Mouse (Mus musculus): ENCODE data around the gene Xylt1. TPM values are rescaled to one million over a fixed set of nuclear protein-coding genes. Genes with fewer than 3 reads are reported as not detected.
A peak's percentile ranks its signal among the peaks of the same experiment; 100 is the strongest.

Gene Xylt1
- polyA plus RNA-seq, 1 experiment from 2014 or later, result 1.6 TPM

DNA sequence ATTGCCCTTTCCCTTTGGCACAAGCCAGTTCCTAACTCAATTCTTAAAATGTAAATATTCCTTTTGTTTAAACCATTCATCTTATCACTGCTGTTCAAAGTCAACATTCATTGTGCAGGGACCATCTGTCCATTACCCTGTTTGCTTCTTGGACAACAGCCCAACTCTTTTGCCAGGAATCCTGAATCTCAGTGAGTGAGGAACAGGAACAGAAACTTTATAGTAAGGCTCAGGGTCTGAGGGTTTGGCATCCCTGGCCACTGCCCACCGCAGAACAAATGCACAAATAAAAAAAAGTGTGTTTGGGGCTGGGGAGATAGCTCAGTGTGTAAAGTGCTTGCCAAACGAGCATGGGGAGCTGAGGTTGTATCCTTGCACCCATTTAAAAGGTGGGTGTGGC, 71.5 kb downstream of the Xylt1 start:
- 27% methylated on average over 2 of the region's 2 CpGs for WGBS
- Histone ChIP-seq H3K9ac (ENCODE audit: low read length) (no peak overlapping the region), H3K27ac (ENCODE audit: low read depth) (peak overlapping the region; percentile 33; the same call in 1 of the 2 replicates), H3K9me3 (ENCODE audit: control insufficient read depth, low read length) (0 out of 2 replicates have a peak, but pooled peaks cover 3% of the 10 kb centered on the region), H3K27me3 (replicated peaks; ENCODE audit: control insufficient read depth, insufficient read depth, low read length) (no peaks in the 10 kb centered on the region), H3K4me1 (replicated peaks; ENCODE audit: control insufficient read depth, insufficient read depth, low read length) (peaks cover 25% of the 10 kb centered on the region), H3K4me3 (ENCODE audit: low read depth, low read length) (no peak overlapping the region), H3K36me3 (ENCODE audit: control insufficient read depth, insufficient read depth, low read length) (no peaks in the 10 kb centered on the region), H3K4me2 (ENCODE audit: low read length) (no peak overlapping the region)
- ATAC-seq (replicated peaks; ENCODE audit: low FRiP score, low TSS enrichment, low read depth), result no peak
- no peak for DNase-seq (ENCODE audit: low spot score)

DNA sequence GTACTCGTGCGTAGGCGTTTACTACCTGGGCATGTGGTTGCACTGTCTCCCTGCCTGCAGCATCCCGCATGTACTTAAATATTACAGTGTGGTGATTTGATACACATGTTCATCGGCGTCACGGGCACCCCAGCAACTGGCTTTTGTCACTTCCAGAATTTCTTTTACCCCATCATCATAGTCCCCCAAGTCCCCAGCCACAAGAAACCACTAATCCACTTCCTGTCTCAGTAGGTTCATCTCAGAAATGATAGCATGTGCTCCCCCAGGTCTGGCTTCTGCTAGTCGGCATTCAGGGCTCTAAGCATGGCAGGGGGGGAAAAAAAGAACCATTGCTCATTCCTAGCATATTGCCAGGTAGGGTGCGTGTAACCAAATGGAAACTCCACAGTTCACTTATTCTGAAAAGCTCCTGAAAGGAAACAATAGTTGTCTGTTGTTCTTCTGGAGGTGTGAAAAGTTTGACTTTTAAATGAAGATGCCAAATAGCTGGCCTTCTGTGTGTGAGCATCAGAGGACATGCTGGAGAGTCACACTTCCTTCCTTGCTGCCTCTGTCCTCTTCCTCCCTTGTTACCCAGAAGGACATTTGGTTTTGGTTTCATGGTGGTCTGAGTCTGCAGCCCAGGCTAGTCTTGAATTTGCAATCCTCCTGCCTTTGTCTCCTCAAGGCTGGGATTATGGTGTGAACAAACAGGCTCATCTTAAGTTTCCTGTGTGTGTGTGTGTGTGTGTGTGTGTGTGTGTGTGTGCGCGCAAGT, 74.2 kb downstream of the Xylt1 start:
- 90% methylated on average over 11 of the region's 11 CpGs for WGBS
- Histone ChIP-seq H3K9me3 (ENCODE audit: control insufficient read depth, low read length) (no peaks in the 10 kb centered on the region), H3K27ac (ENCODE audit: low read depth) (no peak overlapping the region), H3K36me3 (ENCODE audit: control insufficient read depth, insufficient read depth, low read length) (no peaks in the 10 kb centered on the region), H3K27me3 (replicated peaks; ENCODE audit: control insufficient read depth, insufficient read depth, low read length) (no peaks in the 10 kb centered on the region), H3K4me2 (ENCODE audit: low read length) (no peak overlapping the region), H3K9ac (ENCODE audit: low read length) (no peak overlapping the region), H3K4me3 (ENCODE audit: low read depth, low read length) (no peak overlapping the region), H3K4me1 (replicated peaks; ENCODE audit: control insufficient read depth, insufficient read depth, low read length) (peaks cover 25% of the 10 kb centered on the region)
- DNase-seq (ENCODE audit: low spot score), result no peak
- ATAC-seq (replicated peaks; ENCODE audit: low FRiP score, low TSS enrichment, low read depth), result no peak

DNA sequence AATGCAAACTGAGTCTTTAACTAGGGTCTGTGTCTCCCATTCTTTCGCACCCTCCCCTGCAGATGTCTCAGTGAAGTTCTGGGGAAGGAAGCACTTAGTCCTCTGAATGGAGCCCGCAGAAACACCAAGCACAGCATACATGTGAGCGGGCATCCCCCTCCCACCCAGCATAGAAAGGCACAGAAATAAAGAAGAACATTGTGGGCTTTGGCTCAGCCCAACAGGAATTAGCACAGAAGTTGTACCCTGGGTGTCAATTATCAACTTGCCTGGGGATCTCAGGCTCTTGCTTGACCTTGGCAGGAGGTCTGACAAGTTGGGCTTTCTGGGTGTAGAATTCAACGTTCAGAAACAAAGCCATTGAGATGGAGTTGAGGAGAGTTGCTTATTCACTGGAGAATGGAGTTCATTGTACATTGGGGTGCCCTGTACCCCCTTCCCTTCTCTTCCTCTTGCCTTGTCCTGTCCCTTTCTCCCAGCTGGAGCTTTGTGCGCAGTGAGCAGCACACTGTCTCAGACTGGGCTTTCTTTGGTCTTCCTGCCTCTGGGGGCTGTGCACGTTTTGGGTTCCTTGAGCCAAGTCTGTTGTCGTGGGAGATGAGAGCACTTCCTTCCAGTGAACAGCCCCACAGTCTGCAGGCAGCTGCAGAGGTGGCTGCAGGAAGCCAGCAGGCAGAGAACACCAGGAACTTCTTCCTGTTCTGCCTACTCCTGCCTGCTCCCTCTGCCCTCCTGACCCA, 81.6 kb downstream of the Xylt1 start:
- Histone ChIP-seq H3K4me1 (replicated peaks; ENCODE audit: control insufficient read depth, insufficient read depth, low read length) (peaks cover 3% of the 10 kb centered on the region; the same call in 1 of the 2 replicates), H3K9me3 (ENCODE audit: control insufficient read depth, low read length) (no peaks in the 10 kb centered on the region), H3K27me3 (replicated peaks; ENCODE audit: control insufficient read depth, insufficient read depth, low read length) (no peaks in the 10 kb centered on the region), H3K4me3 (ENCODE audit: low read depth, low read length) (no peak overlapping the region), H3K4me2 (ENCODE audit: low read length) (no peak overlapping the region), H3K36me3 (ENCODE audit: control insufficient read depth, insufficient read depth, low read length) (no peaks in the 10 kb centered on the region), H3K9ac (ENCODE audit: low read length) (no peak overlapping the region), H3K27ac (ENCODE audit: low read depth) (0 out of 2 replicates have a peak overlapping the region, but pooled peaks have one; percentile 7)
- 48% methylated on average over 7 of the region's 7 CpGs for WGBS
- DNase-seq (ENCODE audit: low spot score) (no peak), ATAC-seq (replicated peaks; ENCODE audit: low FRiP score, low TSS enrichment, low read depth) (no peak)

DNA sequence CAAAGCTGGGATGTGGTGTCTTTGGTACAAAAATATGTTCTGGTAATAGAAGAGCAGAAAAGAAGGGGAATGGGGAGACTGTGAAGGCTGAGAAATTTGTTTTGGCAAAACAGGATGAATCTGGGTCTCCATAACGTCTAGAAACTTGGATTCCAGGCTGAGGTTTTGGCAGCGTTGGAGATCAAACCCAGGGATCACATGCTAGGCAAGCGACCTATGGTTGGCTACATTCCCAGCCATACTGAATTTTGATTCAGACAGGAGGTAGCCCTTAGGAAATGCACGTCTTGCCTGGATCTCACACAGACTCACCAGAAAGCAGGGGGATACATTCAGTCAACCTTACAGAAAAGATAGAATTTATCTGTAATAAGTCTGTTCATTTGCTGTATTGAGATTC, 84.2 kb downstream of the Xylt1 start:
- DNase-seq (ENCODE audit: low spot score) (no peak), ATAC-seq (replicated peaks; ENCODE audit: low FRiP score, low TSS enrichment, low read depth) (no peak)
- Histone ChIP-seq H3K27ac (ENCODE audit: low read depth) (no peak overlapping the region), H3K27me3 (replicated peaks; ENCODE audit: control insufficient read depth, insufficient read depth, low read length) (no peaks in the 10 kb centered on the region), H3K4me2 (ENCODE audit: low read length) (no peak overlapping the region), H3K36me3 (ENCODE audit: control insufficient read depth, insufficient read depth, low read length) (no peaks in the 10 kb centered on the region), H3K9ac (ENCODE audit: low read length) (no peak overlapping the region), H3K4me1 (replicated peaks; ENCODE audit: control insufficient read depth, insufficient read depth, low read length) (peaks cover 3% of the 10 kb centered on the region; the same call in 1 of the 2 replicates), H3K9me3 (ENCODE audit: control insufficient read depth, low read length) (no peaks in the 10 kb centered on the region), H3K4me3 (ENCODE audit: low read depth, low read length) (no peak overlapping the region)
- 66% methylated on average over 4 of the region's 4 CpGs for WGBS

DNA sequence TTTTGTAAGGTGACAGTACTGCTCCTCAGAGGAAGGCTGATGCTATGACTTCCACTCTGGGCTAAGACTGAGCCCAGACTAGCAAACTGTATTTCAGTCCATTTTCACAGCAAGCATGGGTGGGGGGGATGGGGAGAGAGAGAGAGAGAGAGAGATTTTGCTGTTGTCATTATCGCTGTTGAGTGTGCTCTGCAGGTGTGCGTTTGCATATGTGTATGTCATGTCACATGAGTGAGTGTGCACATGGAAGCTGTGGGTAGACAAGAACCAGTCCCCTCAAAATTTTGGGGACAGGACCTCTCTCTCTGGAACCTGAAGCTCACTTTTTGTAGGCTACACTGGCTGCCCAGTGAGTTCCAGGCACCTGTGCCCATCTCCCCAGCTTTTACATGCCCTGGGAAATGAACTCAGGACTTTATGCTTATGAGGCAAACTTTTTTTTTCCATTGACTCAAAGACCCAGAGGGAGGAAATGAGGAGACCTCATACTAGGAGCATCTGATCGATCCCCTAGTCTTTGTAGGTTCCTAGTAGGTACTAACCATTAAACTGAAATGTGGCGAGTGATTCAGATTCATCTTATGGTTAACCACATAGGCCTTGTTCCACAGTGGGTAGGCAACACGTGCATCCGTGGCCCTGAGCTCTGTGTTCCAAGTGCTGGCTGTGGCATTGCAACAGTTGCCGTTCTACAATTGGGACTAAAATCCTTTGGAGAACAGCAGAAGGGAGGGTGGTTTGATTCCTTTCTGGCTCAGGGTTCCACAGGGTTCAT, 85.4 kb downstream of the Xylt1 start:
- H3K4me2 ChIP-seq (ENCODE audit: low read length), result no peak overlapping the region
- no peaks in the 10 kb centered on the region for H3K36me3 ChIP-seq (ENCODE audit: control insufficient read depth, insufficient read depth, low read length)
- DNase-seq (ENCODE audit: low spot score), result no peak
- no peaks in the 10 kb centered on the region for H3K27me3 ChIP-seq (replicated peaks; ENCODE audit: control insufficient read depth, insufficient read depth, low read length)
- ATAC-seq (replicated peaks; ENCODE audit: low FRiP score, low TSS enrichment, low read depth), result no peak
- no peak overlapping the region for H3K4me3 ChIP-seq (ENCODE audit: low read depth, low read length)
- no peak overlapping the region for H3K9ac ChIP-seq (ENCODE audit: low read length)
- no peak overlapping the region for H3K27ac ChIP-seq (ENCODE audit: low read depth)
- H3K4me1 ChIP-seq (replicated peaks; ENCODE audit: control insufficient read depth, insufficient read depth, low read length), result peaks cover 3% of the 10 kb centered on the region; the same call in 1 of the 2 replicates
- 90% methylated on average over 7 of the region's 7 CpGs for WGBS
- H3K9me3 ChIP-seq (ENCODE audit: control insufficient read depth, low read length), result no peaks in the 10 kb centered on the region

DNA sequence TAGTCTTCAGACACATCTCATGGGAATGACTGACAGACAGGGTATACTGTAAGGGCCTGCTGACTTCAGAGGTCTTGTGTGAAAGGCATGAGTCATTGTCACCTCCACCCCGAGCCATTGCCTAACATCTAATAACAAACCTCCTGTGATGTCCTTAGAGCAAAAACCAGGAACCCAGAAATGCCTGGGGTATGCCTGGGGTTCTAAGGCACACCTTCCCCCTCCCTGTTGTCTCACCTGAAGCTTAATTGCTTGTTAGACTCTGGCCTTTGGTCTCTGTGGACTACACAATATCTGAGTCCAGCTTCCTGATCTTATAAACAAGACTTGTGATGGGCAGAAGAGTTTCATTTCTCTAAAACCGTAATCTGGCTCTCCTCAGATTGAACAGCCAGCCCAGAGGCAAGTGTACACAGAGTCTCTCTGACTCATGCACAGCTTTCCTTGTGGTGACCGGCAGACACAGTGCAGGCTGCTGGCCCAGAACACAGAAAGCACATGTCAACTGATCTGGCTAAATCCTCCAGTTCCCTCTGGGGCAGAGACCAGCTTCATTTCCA, 89.5 kb downstream of the Xylt1 start:
- DNase-seq (ENCODE audit: low spot score), result no peak
- 51% methylated on average over 3 of the region's 3 CpGs for WGBS

DNA sequence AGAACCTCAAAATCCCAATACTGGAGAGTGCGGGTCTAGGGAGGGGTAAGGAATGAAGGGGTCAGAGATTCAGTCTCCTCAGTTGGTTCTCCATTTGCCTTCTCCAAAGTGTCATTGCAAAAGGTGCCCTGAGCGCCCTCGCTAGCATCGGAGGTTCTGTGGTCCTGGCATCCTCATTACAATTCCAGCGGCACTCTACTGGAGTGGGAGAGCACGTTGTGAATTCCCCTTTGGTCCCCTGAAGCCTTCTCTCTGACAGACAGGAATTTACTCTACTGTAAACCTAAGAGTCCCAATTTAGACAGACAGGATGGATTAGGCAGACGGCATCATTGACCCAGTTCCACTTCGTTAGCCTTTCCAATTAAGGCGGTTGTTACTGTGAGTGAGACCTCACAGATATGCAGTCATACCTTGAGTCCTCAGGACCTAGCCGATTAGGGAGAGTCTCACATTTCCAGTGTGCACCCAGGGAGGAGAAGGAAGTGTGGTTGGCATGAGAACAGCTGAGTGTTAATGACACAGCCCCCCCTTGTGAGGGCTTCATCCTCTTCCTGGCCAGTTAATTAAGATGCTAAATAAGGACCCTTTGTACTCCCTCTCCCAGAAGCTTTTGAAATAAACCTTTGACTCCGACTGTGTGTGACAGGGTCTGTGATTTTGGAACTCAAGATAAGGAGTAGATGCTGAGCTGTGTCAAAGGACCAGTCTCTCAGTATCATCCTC, 91.4 kb downstream of the Xylt1 start:
- H3K27ac ChIP-seq (ENCODE audit: low read depth), result no peak overlapping the region
- 53% methylated on average over 11 of the region's 11 CpGs for WGBS
- H3K9me3 ChIP-seq (ENCODE audit: control insufficient read depth, low read length), result no peaks in the 10 kb centered on the region

More for the DNA sequence above, 89.5 kb downstream of the Xylt1 start:
- no peaks in the 10 kb centered on the region for H3K9me3 ChIP-seq (ENCODE audit: control insufficient read depth, low read length)
- no peaks in the 10 kb centered on the region for H3K36me3 ChIP-seq (ENCODE audit: control insufficient read depth, insufficient read depth, low read length)
- no peak overlapping the region for H3K9ac ChIP-seq (ENCODE audit: low read length)
- no peak overlapping the region for H3K4me3 ChIP-seq (ENCODE audit: low read depth, low read length)
- H3K27ac ChIP-seq (ENCODE audit: low read depth), result no peak overlapping the region
- peaks cover 7% of the 10 kb centered on the region; the same call in 1 of the 2 replicates for H3K4me1 ChIP-seq (replicated peaks; ENCODE audit: control insufficient read depth, insufficient read depth, low read length)
- ATAC-seq (replicated peaks; ENCODE audit: low FRiP score, low TSS enrichment, low read depth), result no peak
- no peaks in the 10 kb centered on the region for H3K27me3 ChIP-seq (replicated peaks; ENCODE audit: control insufficient read depth, insufficient read depth, low read length)
- H3K4me2 ChIP-seq (ENCODE audit: low read length), result no peak overlapping the region

More for the DNA sequence above, 91.4 kb downstream of the Xylt1 start:
- no peak for DNase-seq (ENCODE audit: low spot score)
- Histone ChIP-seq H3K4me2 (ENCODE audit: low read length) (no peak overlapping the region), H3K9ac (ENCODE audit: low read length) (no peak overlapping the region), H3K36me3 (ENCODE audit: control insufficient read depth, insufficient read depth, low read length) (no peaks in the 10 kb centered on the region), H3K27me3 (replicated peaks; ENCODE audit: control insufficient read depth, insufficient read depth, low read length) (no peaks in the 10 kb centered on the region), H3K4me3 (ENCODE audit: low read depth, low read length) (no peak overlapping the region), H3K4me1 (replicated peaks; ENCODE audit: control insufficient read depth, insufficient read depth, low read length) (peaks cover 7% of the 10 kb centered on the region; the same call in 1 of the 2 replicates)
- ATAC-seq (replicated peaks; ENCODE audit: low FRiP score, low TSS enrichment, low read depth), result no peak
